Mouse (Mus musculus) 3T3-L1 (cell line): ENCODE data around the gene Mcu.

Experiments
- DNase-seq: peaks from one replicate; pipeline ENCODE4 v3.0.0-alpha.2; 2015; ENCODE audit warnings: low read depth, low spot score

Mcu gene

DNA sequence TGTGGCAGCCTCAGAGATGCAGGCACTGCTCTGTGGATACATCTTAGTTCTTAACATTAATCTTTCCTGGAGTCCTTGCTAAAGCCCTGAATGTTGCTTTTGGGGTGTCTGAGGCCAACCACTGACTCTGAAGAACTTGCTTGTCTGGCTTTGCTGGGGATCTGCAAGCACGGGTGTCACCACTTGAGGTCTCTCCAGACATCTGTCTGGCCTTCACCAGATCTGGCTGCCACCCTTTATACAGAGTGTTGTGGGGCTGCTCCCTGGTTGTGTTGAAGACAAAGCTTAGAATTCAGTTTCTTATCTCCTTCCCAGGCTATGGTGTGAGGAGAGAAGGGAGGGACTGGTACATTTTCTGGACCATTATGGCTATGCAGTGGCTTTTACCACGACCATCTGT is 122.4 kb downstream of the Mcu start:
- DNase-seq = no peak

DNA sequence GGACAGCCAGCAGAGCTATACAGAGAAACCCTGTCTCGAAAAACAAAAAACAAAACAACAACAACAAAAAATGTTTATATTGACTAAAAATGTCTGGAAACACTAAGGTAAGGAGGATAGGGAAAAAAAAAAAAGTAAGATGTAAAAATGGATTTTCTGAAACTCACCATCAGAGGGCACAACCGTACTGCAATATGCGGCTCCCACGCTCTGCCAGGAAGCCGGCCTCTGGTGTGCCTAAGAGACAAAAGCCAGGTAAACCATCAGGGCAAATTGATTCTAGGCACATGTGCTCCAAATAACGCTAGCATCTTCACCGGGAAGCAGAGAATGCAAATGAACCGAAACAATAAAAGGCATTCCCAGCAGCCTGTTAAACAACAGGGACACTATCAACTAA is 125.6 kb downstream of the Mcu start:
- DNase-seq = no peak

DNA sequence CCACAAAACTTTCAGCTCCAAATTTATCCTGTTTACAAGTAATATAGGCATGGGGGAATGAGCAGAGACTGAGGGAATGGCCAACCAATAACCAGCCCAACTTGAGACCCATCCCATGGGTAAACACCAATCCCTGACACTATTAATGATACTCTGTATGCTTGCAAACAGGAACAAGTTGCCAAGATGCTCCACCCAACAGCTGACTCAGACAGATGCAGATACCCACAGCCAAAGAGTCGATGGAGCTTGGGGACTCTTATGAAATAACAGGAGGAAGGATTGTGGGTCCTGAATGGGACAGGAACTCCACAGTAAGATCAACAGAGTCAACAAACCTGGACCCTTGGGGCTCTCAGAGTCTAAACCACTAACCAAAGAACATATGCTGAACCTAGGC is 127.1 kb downstream of the Mcu start:
- DNase-seq = no peak

DNA sequence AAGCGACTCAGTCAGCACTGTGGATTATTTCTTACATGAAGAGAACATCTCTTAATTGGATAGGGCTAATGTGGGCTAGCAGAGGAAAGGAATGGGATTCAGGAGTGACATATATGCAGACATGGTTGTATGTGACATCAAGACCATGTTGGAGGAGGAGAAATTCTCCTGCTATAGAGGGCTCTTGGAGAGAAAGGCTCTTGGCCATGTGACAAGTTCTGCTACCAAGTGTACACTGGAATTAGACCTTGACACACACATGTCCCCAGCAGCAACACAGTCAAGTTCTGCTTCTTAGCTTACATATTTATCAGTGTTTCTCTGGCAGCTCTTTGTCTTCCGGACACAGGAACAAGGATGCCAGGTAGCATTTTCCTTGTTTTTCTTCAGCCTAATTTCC is 129.1 kb downstream of the Mcu start:
- no peak for DNase-seq

DNA sequence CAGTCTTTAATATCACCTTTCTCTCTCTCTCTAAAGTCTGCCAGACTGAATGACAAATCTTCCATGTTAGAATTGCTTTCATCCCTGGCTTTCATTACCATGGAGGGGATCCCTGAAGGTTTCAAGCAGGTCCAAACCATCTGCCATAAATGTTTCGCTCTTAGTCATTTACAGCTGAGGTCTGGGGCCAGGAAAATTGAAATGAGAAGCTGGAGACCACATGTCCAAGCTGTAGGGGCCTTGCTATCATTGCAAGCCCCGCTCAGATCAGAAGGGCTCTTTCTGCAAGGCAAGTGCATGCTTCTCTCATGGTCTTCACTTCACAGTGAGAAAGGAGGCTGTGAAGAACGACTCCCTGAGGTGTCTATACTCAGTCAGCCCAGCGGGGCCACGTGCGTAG is 132.2 kb downstream of the Mcu start:
- DNase-seq = no peak

DNA sequence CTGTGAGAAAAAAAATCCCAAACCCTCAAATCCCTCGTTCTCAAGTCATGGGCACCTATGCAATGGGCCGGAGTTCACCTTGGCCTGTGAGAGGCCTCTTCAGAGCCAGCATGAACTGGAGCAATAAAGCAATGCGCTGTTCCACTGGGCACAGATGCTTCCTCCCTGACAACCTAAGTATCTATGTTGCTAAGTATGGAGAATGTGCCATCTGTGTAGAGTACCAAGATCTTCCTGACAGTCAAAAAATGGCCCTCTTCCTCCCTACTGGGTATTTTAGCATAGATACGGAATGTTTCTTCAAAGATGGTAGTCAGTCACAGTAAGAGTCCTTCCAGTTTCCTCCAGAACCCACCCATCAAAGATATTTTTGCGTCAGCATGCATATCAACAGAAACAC is 135.1 kb downstream of the Mcu start:
- DNase-seq = no peak

DNA sequence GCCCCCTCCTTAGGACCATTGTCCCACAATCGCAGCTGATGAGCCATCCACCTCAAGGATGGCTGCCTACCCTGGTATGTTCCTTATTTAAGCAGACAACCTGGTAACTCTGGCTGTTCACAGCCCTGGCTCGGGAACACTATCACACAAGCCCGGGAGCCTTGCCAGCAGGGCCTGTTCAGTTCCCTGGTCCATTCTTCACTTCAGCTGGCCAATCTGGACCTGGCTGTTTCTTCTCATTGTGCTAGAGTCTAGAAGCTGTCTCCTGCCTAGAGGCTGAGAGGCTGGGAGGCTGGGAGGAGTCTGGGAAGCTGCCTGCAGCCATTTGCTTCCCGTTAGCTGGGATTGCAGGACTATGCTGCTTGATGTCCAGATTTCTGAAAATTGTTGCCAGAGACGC is 146.0 kb downstream of the Mcu start:
- DNase-seq = no peak

DNA sequence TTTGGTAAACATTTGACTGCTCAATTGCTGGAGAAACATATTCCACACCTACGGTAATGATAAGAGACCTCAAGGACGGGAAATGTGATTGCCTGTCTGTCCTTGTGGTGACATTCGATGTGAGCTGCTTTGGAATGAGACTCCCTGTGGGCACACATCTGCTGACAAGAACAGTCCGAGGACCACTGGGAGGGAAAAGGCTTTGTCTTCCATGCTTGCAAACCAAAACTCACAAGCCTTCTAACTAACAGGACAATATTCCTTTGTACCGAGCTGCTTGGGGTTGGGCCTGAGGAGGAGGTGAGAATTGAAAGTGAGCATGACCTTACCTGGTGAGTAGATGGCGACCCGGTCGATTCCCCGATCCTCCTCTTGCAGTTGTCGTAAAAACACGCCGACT is 149.2 kb downstream of the Mcu start:
- no peak for DNase-seq

DNA sequence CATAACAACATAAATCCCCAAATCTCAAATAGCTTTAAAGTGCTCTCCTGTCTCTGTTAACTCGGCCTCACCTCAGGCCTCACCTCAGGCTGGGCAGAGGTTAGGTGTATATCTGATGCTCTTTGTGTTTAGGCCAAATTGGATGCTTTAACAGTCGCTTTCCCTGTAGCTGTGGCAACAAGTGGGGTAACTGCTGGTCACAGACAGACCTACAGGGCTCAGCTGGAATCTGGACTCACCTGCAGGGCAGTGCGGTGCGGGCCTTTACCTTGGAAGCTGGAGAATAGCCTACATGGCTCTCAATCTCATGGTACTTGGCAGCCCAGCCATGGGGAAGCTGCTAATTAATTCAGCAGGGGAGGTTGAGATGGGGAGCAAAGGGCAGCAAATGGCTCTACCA is 149.9 kb downstream of the Mcu start:
- no peak for DNase-seq

DNA sequence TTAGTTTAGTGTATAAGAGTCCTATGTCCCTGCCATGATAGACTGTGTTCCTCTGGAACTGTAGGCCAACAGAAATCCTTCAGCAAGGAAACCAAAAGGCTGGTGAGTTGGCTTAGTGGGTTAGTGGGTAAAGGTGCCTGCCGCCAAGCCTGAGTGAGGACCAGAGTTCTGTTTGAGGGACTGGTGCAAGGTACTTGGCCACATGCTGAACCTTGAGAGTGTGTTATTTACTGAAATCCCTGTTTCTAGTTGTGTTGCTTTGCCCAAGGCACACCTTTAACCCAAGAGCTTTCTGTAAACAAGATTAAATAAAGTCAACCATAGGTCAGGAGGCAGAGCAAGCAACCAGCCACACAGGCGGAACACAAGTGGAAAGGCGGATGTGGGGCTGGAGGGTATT is 150.9 kb downstream of the Mcu start:
- DNase-seq = no peak

DNA sequence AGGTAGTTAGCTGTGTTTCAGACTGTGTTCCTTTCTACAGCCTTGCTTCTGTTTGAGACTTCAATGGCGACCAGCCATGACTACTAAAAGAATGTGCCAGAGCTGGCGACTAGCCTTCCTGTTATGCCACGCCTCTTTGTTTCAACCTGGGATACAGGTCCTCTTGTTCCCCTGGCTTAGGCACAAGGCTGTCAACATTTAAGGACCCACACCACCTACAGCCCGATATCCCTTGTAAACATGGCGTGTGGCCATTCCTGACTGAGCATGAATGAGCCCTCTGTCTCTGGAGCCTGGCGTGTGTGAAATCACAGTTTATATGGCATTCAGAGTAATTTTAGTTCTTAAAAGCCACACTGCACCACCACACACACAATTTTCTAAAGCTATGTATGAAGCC is 154.2 kb downstream of the Mcu start:
- no peak for DNase-seq

DNA sequence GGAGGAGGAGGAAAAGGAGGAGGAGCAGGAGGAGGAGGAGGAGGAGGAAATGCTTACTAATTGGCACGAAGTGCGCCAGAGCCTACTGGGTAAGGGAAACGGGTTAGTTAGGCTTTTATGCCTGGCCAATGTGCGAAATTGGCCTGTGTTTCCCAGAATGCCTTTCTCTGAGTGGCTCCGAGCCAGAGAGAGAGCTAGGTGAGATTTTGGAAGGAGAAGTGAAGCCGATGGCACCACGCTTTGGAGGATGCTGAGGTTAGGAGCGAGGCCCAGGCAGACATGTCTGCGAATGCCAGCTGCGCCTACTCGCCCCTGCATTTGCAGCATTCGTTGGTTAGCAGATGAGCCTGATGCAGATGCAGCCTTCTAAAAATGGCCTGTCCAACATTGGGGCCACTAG is 156.7 kb downstream of the Mcu start:
- no peak for DNase-seq

DNA sequence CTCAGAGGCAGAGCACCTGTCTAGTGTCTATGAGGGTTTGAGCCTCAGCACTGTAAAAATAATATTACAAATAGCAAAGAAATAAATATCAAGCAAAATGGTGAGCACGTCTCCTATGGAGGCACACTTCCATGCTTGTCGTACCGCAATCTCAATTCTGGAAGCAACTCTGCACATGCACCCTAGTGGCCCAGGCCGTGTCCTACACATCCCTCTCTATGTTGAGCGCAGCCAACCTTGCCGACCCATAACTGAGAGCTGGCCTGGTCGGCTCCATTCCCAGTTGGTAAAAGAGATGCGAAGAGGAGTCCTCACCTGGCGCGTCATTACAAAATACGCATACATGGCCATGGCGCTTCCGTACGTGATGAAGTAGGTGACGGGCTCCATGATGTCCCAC is 161.9 kb downstream of the Mcu start:
- no peak for DNase-seq

DNA sequence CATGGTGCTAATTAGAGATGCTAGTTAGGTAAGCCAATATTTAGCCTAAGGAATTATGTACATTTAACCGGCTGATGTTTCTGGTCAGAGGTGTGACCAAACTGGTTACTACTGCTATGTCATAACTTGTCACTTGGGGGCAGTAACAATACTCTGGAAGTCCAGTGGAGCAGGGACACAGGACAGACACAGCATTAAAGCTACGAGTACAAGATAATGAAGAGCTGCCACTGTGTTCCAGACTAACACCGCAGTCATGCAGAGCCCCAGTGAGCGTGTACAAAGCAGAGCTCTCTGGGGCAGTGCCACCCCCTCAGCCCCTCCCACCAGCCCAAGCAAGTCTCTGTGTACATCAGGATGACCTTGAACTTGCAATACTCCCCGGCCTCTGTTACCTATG is 164.7 kb downstream of the Mcu start:
- DNase-seq = peak; percentile 71

DNA sequence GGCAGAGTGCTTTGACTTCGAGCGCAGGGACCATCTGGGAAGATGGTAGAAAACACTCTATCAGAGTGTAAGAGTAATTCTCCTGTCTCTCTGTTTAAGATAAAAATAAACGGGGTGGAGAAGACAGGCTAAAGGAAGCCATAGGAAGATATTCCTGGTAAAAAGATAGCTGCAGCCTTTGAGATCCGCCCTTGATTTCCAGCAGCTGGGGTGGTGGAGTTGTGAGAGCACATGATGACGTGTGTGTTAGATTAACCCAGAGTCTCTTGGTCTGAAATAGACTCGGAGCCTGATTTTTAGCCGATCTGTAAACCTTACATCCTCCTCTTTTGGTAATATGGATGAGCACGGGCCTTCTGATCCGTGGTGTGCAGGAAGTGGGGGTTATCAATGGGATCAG is 168.9 kb downstream of the Mcu start:
- DNase-seq = no peak

DNA sequence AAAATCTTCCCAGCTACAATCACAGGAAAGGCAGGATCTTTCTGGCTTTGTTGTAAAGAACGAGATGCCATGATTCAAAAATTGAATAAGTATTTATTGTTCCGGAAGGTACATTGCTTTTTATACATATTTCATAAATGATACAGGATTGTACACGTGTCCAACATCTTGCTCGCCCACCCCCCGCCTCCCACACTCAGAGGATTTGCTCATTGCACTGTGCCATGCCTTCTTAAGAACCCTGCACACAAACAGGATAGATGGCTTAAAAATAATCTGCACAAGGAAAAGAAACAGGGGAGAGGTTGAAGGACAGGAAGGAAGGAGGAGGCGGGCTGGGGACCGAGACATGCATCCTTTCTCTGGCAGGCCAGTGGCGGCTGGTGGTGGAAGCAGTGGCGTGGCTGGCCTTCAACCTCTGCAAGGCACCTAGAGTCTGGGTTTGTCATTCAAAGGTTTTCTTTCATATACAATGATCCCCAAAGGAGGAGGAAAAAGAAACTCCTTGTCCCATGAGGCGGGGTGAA is 169.5 kb downstream of the Mcu start:
- DNase-seq = no peak

DNA sequence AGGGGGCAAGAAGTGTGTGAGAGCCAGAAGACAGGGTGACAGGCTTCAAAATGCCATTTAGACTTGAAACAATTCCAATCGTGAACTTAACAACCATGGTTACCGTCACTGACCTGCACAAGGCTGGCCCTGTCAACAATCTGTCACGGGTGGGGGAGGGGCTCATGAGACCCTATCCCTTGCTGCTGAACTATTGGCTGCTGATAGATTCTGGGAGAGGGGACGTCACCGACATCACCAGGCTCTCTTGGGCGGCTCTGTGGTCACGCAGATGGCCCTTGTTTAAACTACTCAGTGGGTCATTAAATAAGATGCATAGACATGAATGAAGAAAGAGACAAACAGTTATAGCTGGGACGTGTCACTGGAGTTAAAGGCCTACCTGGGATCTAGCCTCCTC is 171.9 kb downstream of the Mcu start:
- DNase-seq = no peak

DNA sequence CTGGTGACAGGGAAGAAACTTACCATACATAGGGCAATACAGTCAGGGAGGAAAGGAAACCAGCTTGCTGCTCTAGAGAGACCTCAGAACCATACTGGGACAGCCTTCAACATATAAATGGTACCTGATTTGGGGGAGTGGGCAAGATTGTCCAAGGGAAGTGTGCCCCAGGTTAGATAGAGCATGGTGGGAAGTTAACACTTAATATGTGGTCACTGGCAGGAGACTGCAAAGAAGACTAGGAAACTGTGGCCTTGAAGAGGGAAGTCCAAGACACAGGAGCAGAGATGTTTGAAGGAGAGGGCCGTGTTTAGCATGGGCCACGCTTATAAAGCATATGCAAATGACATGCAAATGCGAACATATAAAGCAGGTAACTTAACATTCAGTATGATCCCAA is 172.4 kb downstream of the Mcu start:
- no peak for DNase-seq

DNA sequence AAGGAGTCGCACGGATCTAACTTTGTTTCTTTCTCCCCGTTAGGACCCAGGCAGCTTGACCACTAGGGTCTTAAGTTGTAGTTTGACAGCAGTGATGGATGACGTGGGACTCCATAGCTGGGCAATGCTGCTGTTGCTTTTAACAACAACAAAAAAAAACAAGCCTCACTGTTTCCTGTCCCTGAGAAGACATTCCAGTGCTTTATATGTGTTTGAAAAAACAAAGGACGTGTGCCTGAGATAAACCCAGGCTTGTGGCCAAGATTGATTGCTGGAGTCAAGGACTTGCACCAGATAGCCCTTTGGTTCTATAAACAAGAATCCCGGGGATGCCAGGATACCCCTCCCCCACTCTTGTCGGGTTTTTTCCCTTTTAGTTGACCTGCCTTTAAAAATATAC is 173.3 kb downstream of the Mcu start:
- DNase-seq = no peak

DNA sequence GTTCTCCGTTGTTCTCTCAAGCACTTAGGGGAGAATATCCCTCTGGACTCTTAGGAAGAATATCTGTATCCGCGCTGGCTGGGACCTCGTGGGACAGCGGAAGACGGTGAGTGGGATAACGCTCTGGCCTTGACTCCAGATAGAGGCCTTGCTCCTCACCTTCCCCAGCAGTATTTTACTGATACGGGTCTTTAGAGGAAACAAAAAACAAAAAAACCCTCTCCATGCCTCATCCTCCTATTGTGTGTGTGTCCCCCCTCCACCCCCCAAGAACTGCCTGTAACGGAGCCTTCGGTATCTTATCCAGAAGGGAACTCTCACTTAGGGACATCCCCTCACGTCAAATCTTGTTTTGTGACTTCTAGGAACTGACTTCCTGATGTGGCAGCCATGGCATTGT is 174.8 kb downstream of the Mcu start, which contains the start of gene Oit3:
Oit3 (minus strand) TSS at position 44 of the 400 bp plus-strand sequence.
- no peak for DNase-seq

DNA sequence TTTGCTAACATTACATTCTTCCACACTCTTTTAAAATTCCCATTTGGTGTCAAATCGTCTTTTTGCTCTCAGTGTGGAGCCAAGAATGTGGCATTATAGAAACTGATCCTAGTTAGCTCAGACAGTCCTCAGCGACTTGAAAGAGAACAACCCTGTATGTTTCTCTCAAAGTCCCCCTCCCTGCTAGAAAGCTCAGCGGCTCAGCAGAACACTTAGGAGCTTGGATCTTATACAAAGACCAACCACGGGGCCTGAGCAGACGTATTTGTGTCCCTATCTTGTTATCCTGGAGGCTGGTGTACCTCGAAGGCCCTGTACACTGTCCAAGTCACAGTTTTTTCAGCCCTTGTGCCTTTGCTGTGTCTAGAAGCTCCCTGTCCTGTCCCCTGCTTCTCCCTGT is 176.3 kb downstream of the Mcu start:
- no peak for DNase-seq

DNA sequence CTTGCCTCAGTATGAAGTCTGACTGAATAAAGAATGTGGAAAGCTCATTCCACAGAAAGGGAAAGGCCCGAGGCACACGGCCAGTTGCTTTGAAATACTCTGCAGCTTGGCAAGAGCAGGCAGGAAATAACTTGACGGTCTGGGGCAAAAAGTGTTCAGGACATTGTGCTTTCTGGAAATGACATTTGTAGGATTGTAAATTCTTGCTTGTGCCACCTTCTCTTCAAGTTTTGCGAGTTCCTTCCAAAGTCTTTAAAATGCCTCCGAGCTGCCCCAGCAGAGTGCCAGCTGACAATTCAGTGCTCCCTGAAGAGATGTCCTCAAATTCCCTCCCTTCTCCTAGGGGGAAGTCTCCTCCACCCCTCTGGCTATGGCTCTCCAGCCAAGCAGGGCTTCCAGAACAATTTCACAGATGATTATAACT is 177.0 kb downstream of the Mcu start:
- DNase-seq = peak; percentile 59

DNA sequence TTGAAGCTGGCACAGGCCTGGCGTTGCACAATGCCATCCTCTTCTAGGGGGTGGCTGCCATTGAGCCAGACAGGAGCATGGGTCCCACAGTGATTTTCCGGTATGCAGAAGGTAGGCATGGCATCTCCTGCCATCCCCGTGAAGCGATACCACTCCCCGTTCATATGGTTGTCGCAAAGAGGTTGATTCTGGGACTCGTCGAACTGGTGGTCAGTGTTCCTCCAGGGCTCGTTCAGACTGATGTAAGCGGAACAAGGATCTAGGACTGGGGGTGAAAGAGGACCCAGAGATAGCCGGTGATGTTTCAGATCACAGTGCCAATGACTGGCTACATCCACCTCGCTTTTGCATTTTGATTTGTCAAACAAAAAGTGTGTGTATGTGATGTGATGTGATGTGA is 177.8 kb downstream of the Mcu start:
- no peak for DNase-seq

DNA sequence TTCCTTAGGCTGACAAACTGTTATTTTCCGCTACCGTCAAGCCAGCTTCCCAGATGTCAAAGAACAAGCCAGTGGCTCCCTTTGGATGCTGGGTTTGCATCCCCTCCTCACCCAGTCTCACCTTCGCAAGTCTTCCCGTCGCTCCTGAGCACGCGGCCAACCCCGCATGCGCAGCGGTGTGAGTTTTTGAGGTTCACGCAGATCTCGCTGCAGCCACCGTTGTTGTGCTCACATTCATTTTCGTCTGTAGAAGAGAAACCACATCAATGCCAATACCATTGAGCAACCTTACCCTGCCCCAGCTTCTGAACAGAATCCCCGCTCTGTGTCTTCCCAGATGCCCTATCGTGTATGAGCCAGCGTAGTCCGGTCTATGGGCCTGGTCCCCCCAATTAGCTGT is 180.7 kb downstream of the Mcu start:
- DNase-seq = no peak
